Mouse (Mus musculus): ENCODE measurements at regions not wholly inside any gene's neighbourhood (a gene's known extent, or its start where the extent isn't known, plus 50 kb on each side); places are given as distances from the start of the nearest gene placed in this dataset.

- 82% methylated on average over 11 of the region's 11 CpGs for WGBS
- Histone ChIP-seq H3K9ac (replicated peaks; ENCODE audit: low read length) (no peak overlapping the region), H3K36me3 (ENCODE audit: insufficient read depth, low read length) (no peaks in the 10 kb centered on the region), H3K4me2 (ENCODE audit: low read depth, low read length) (no peak overlapping the region), H3K27ac (no peak overlapping the region), H3K9me3 (ENCODE audit: low read length) (no peaks in the 10 kb centered on the region), H3K4me3 (ENCODE audit: low read length) (no peak overlapping the region), H3K27me3 (ENCODE audit: insufficient read depth, low read length) (no peaks in the 10 kb centered on the region), H3K4me1 (ENCODE audit: insufficient read depth, low read length) (peaks cover 10% of the 10 kb centered on the region)
- no peak for DNase-seq (ENCODE audit: low spot score)
- ATAC-seq, result no peak
- peak; percentile 44 for TF ChIP-seq CTCF (IDR thresholded peaks at IDR 0.05; ENCODE audit: low read depth)
These were observed 66.8 kb downstream of the Gm26897 start for GRCm38 (mm10) chr5:111800511-111800910.

DNA sequence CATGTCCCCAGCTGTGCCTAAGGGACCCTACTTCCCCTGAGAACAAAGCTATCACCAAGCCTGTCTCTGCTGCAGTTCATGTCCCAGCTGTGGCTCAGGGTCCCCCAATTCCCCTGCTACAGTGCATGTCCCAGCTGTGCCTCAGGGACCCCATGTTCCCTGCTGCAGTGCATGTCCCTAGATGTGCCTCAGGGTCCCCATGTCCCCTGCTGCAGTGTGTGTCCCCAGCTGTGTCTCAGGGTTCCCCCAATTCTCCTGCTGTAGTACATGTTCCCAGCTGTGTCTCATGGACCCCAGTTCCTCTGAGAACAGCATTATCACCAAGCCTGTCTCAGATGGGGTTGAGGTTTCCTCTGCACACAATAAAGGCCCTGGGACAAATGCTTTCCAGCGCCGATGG lies 67.3 kb downstream of the Gm26897 start:
- TF ChIP-seq CTCF (IDR thresholded peaks at IDR 0.05; ENCODE audit: low read depth), result no peak
- Histone ChIP-seq H3K4me2 (ENCODE audit: low read depth, low read length) (no peak overlapping the region), H3K4me3 (ENCODE audit: low read length) (no peak overlapping the region), H3K4me1 (ENCODE audit: insufficient read depth, low read length) (peaks cover 10% of the 10 kb centered on the region), H3K27ac (no peak overlapping the region), H3K36me3 (ENCODE audit: insufficient read depth, low read length) (no peaks in the 10 kb centered on the region), H3K9me3 (ENCODE audit: low read length) (no peaks in the 10 kb centered on the region), H3K27me3 (ENCODE audit: insufficient read depth, low read length) (no peaks in the 10 kb centered on the region), H3K9ac (replicated peaks; ENCODE audit: low read length) (no peak overlapping the region)
- WGBS, result 73% methylated on average over 2 of the region's 2 CpGs
- no peak for ATAC-seq
- DNase-seq (ENCODE audit: low spot score), result no peak

- Histone ChIP-seq H3K27me3 (ENCODE audit: insufficient read depth, low read length) (no peaks in the 10 kb centered on the region), H3K4me2 (ENCODE audit: low read depth, low read length) (no peak overlapping the region), H3K9me3 (ENCODE audit: low read length) (no peaks in the 10 kb centered on the region), H3K36me3 (ENCODE audit: insufficient read depth, low read length) (no peaks in the 10 kb centered on the region), H3K4me1 (ENCODE audit: insufficient read depth, low read length) (peaks cover 9% of the 10 kb centered on the region), H3K9ac (replicated peaks; ENCODE audit: low read length) (no peak overlapping the region), H3K4me3 (ENCODE audit: low read length) (no peak overlapping the region), H3K27ac (no peak overlapping the region)
- TF ChIP-seq CTCF (IDR thresholded peaks at IDR 0.05; ENCODE audit: low read depth), result no peak
- DNase-seq (ENCODE audit: low spot score), result no peak
- ATAC-seq, result no peak
- 71% methylated on average over 6 of the region's 6 CpGs for WGBS
These were observed 70.8 kb downstream of the Gm26897 start for GRCm38 (mm10) chr5:111804542-111804941.

GRCm38 (mm10) chr5:111805150-111805549 lies 71.4 kb downstream of the Gm26897 start:
- no peaks in the 10 kb centered on the region for H3K36me3 ChIP-seq (ENCODE audit: insufficient read depth, low read length)
- ATAC-seq (no peak), DNase-seq (ENCODE audit: low spot score) (no peak)
- TF ChIP-seq CTCF (IDR thresholded peaks at IDR 0.05; ENCODE audit: low read depth), result no peak
- WGBS, result 65% methylated on average over 7 of the region's 7 CpGs
- no peak overlapping the region for H3K4me3 ChIP-seq (ENCODE audit: low read length)
- peaks cover 2% of the 10 kb centered on the region; the same call in 1 of the 2 replicates for H3K4me1 ChIP-seq (ENCODE audit: insufficient read depth, low read length)
- no peak overlapping the region for H3K27ac ChIP-seq
- H3K9me3 ChIP-seq (ENCODE audit: low read length), result no peaks in the 10 kb centered on the region
- H3K9ac ChIP-seq (replicated peaks; ENCODE audit: low read length), result no peak overlapping the region
- H3K27me3 ChIP-seq (ENCODE audit: insufficient read depth, low read length), result no peaks in the 10 kb centered on the region
- no peak overlapping the region for H3K4me2 ChIP-seq (ENCODE audit: low read depth, low read length)

DNA sequence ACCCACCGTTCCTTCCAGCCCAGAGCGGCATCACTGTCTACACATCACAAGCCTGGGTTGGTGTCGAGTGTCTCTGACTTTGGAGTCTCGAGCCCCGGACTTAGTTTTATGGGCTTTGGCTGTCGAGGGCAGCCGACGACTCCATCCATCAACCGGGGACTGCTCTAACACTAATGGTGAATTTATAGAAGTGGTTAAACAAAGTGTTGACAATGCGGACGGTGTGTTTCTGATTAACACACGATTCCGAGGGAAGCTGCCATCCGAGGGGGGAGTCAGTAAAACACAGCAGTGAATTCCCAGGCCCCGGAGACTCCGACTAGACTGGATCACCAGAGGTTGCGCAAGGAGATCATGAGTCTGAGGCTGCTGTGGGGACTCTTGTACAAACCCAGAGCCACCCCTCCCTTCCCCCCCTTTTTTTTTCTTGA lies 72.1 kb downstream of the Gm26897 start:
- WGBS, result 56% methylated on average over 17 of the region's 17 CpGs
- DNase-seq (ENCODE audit: low spot score) (no peak), ATAC-seq (no peak)
- Histone ChIP-seq H3K36me3 (ENCODE audit: insufficient read depth, low read length) (no peaks in the 10 kb centered on the region), H3K9ac (replicated peaks; ENCODE audit: low read length) (no peak overlapping the region), H3K27ac (no peak overlapping the region), H3K27me3 (ENCODE audit: insufficient read depth, low read length) (no peaks in the 10 kb centered on the region), H3K4me2 (ENCODE audit: low read depth, low read length) (no peak overlapping the region), H3K4me1 (ENCODE audit: insufficient read depth, low read length) (no peaks in the 10 kb centered on the region), H3K9me3 (ENCODE audit: low read length) (no peaks in the 10 kb centered on the region), H3K4me3 (ENCODE audit: low read length) (no peak overlapping the region)
- TF ChIP-seq CTCF (IDR thresholded peaks at IDR 0.05; ENCODE audit: low read depth), result no peak

GRCm38 (mm10) chr5:111810079-111810808 lies 76.5 kb downstream of the Gm26897 start:
- Histone ChIP-seq H3K27me3 (ENCODE audit: insufficient read depth, low read length) (no peaks in the 10 kb centered on the region), H3K9ac (replicated peaks; ENCODE audit: low read length) (no peak overlapping the region), H3K27ac (no peak overlapping the region), H3K4me2 (ENCODE audit: low read depth, low read length) (no peak overlapping the region), H3K36me3 (ENCODE audit: insufficient read depth, low read length) (no peaks in the 10 kb centered on the region), H3K4me1 (ENCODE audit: insufficient read depth, low read length) (no peaks in the 10 kb centered on the region; the same call in 1 of the 2 replicates), H3K9me3 (ENCODE audit: low read length) (no peaks in the 10 kb centered on the region), H3K4me3 (ENCODE audit: low read length) (no peak overlapping the region)
- no peak for ATAC-seq
- TF ChIP-seq CTCF (IDR thresholded peaks at IDR 0.05; ENCODE audit: low read depth), result peak; percentile 46
- peak; percentile 35 for DNase-seq (ENCODE audit: low spot score)
- WGBS, result 39% methylated on average over 7 of the region's 7 CpGs

GRCm38 (mm10) chr5:111812581-111812980 lies 78.9 kb downstream of the Gm26897 start:
- no peak overlapping the region for H3K4me2 ChIP-seq (ENCODE audit: low read depth, low read length)
- TF ChIP-seq CTCF (IDR thresholded peaks at IDR 0.05; ENCODE audit: low read depth), result no peak
- DNase-seq (ENCODE audit: low spot score) (peak; percentile 50), ATAC-seq (peak; percentile 56; the same call in 1 of the 2 replicates)
- H3K4me1 ChIP-seq (ENCODE audit: insufficient read depth, low read length), result no peaks in the 10 kb centered on the region; the same call in 1 of the 2 replicates
- H3K27ac ChIP-seq, result no peak overlapping the region
- no peak overlapping the region for H3K4me3 ChIP-seq (ENCODE audit: low read length)
- no peaks in the 10 kb centered on the region for H3K9me3 ChIP-seq (ENCODE audit: low read length)
- H3K27me3 ChIP-seq (ENCODE audit: insufficient read depth, low read length), result no peaks in the 10 kb centered on the region
- H3K9ac ChIP-seq (replicated peaks; ENCODE audit: low read length), result no peak overlapping the region
- 23% methylated on average over 7 of the region's 7 CpGs for WGBS
- no peaks in the 10 kb centered on the region for H3K36me3 ChIP-seq (ENCODE audit: insufficient read depth, low read length)
